Mouse (Mus musculus): Measurements from ENCODE around the gene Hnrnpab. TPM values are rescaled to one million over a fixed set of nuclear protein-coding genes. Genes with fewer than 3 reads are reported as not detected.

The Hnrnpab gene
- total RNA-seq, 2 experiments from 2014 or later: 237 to 257 TPM

- intact Hi-C loops (cut with DNase I): no loop called here
- DNase-seq: no peak
Observed at GRCm38 (mm10) chr11:51579024-51579423, 27.6 kb downstream of the Hnrnpab start.

- intact Hi-C loops (cut with DNase I): no loop called here
- DNase-seq: no peak
Observed at GRCm38 (mm10) chr11:51577587-51577986, 29.1 kb downstream of the Hnrnpab start.

GRCm38 (mm10) chr11:51576454-51576853, 30.2 kb downstream of the Hnrnpab start:
- DNase-seq: no peak
- intact Hi-C loops (cut with DNase I): no loop called here

- intact Hi-C loops (cut with DNase I): no loop called here
- DNase-seq: no peak
Observed at GRCm38 (mm10) chr11:51568801-51569200, 37.8 kb downstream of the Hnrnpab start.

GRCm38 (mm10) chr11:51565951-51566350, 40.7 kb downstream of the Hnrnpab start:
- intact Hi-C loops (cut with DNase I): no loop called here
- DNase-seq: no peak

GRCm38 (mm10) chr11:51565062-51565461, 41.6 kb downstream of the Hnrnpab start:
- intact Hi-C loops (cut with DNase I): no loop called here
- no peak for DNase-seq

GRCm38 (mm10) chr11:51563276-51563675, 43.4 kb downstream of the Hnrnpab start:
- DNase-seq: no peak
- intact Hi-C loops (cut with DNase I): no loop called here

- DNase-seq: no peak
- intact Hi-C loops (cut with DNase I): no loop called here
Observed at GRCm38 (mm10) chr11:51555066-51555465, 51.6 kb downstream of the Hnrnpab start.

GRCm38 (mm10) chr11:51554590-51554989, 52.1 kb downstream of the Hnrnpab start:
- DNase-seq: no peak
- intact Hi-C loops (cut with DNase I): no loop called here

- intact Hi-C loops (cut with DNase I): no loop called here
Observed at GRCm38 (mm10) chr11:51552091-51552490, 54.6 kb downstream of the Hnrnpab start.

GRCm38 (mm10) chr11:51551253-51551652, 55.4 kb downstream of the Hnrnpab start:
- no peak for DNase-seq
- intact Hi-C loops (cut with DNase I): no loop called here

More at GRCm38 (mm10) chr11:51552091-51552490, 54.6 kb downstream of the Hnrnpab start:
- DNase-seq: no peak

Other genes with a start within 250 kb of the Hnrnpab start
- 10 to 100 TPM; 10.5 to 12.1 TPM for gene Phykpl, start 22.1 kb downstream of the Hnrnpab start, total RNA-seq (2021)
- gene Nhp2, start 12.9 kb upstream of the Hnrnpab start, total RNA-seq (2021): 10 to 100 TPM; 30.5 to 30.9 TPM
- gene Rmnd5b, start 29.0 kb upstream of the Hnrnpab start, total RNA-seq (2021): 10 to 100 TPM; 24.1 to 25.4 TPM
- gene N4bp3, start 44.0 kb upstream of the Hnrnpab start, total RNA-seq (2021): 10 to 100 TPM; 35.0 to 40.5 TPM
- 1 to 10 TPM; 1.4 to 2.1 TPM for gene D930048N14Rik, start 44.1 kb upstream of the Hnrnpab start, total RNA-seq (2021)
- 10 to 100 TPM; 27.5 to 30.1 TPM for gene 0610009B22Rik, start 82.0 kb upstream of the Hnrnpab start, total RNA-seq (2021)
- gene Sec24a, start 156.8 kb upstream of the Hnrnpab start, total RNA-seq (2021): 10 to 100 TPM; 22.4 to 22.8 TPM
- gene Sar1b, start 156.8 kb upstream of the Hnrnpab start, total RNA-seq (2021): 10 to 100 TPM; 94.0 to 96.2 TPM